Mouse (Mus musculus) adrenal gland, postnatal 14 days (tissue): ENCODE results near the gene Mgst3. TPM values are rescaled to one million over a fixed set of nuclear protein-coding genes. Genes with fewer than 3 reads are reported as not detected.
A peak's percentile ranks its signal among the peaks of the same experiment; 100 is the strongest.

ENCODE experiments used
- DNase-seq: peaks from one replicate; pipeline ENCODE4 v3.0.0; 2021; ENCODE audit warnings: mixed read lengths
- total RNA-seq: library from RNA; stranded (reverse); gene quantifications from 2 replicates; pipeline ENCODE4 v1.2.3, GENCODE M21; 2021

Mgst3 gene
- total RNA-seq, 1 experiment from 2014 or later: 75.6 TPM

GRCm38 (mm10) chr1:167387796-167388195, 5.8 kb downstream of the Mgst3 start:
- DNase-seq: peak; percentile 3

- DNase-seq: peak; percentile 78
Measured at GRCm38 (mm10) chr1:167387310-167387709, 6.3 kb downstream of the Mgst3 start.

- DNase-seq: no peak
Measured at GRCm38 (mm10) chr1:167386466-167386865, 7.2 kb downstream of the Mgst3 start.

GRCm38 (mm10) chr1:167385636-167386035, 8.0 kb downstream of the Mgst3 start:
- no peak for DNase-seq

DNA sequence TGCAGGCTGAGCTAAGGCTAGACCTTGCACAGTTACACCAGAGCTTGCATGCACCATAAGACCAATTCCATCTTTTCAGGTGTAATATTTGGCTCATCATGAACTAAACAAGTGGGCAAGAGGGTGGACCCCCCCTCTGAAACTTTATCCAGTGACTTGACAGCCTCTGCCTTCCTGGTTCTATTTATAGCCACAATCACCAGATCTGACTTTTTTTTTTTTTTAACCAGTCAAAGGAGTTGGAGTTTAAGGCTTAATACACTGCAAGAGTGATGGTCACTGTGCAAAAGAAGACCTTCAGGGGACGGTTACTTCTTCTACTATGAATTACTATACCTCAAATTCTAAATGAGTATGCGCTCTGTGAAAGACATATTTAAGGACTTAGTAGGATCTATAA, 8.4 kb downstream of the Mgst3 start:
- no peak for DNase-seq

DNA sequence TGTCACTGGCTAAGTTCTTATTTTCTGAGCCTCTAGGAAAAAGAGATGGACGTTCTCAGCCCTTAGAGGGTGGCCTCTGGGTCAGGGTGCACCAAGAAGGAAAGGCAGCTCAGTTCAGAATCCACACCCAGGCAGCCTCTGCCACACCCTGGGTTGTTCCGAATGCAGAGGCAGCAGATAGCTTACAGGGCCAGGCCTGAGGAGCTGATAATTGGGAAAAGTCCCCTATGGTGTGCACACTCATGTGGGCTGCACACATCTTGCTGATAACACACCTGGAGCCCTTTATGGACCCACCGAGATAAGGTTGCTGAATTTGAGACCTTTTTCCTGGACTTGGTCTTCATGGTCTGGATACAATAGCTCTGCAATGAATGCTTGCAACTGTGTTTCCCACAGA, 9.5 kb downstream of the Mgst3 start:
- no peak for DNase-seq

DNA sequence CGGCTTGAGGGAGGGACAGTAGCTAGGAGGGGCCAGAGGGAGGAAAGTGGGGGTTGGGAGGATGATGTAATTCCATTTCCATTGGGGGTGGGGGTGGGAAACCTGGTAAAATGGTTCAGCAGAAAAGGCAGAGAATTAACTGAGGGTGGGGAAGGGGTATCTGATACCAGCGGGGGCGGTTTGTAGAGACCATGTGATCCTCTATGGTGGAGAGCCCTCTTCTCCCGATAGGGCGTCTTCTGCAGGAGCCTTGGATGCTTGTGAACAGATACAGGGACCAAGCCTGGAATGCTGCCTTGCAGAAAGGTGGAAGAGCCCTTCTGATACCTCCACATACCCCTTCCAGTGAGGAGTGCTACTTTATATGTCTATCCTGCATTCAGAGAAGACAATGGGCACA, 10.5 kb downstream of the Mgst3 start:
- no peak for DNase-seq

DNA sequence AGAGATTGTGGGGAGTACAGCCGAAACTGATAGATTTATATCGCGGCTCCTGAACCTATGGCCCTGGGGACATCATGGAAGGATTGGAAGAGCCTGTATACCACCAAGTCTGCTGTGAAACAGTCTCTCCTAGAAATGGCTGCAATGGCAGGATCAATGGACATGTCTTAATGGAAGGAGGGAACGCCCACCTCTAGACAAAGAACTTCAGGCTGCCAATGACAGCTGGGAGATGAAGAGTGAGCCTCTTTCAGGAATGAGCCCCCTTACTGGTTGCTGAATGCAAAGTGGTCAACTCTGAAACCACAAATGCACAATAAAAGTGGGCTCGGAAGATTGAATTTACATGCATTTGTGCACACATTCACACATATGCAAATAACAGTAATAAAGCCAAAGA, 10.9 kb downstream of the Mgst3 start:
- DNase-seq: no peak

DNA sequence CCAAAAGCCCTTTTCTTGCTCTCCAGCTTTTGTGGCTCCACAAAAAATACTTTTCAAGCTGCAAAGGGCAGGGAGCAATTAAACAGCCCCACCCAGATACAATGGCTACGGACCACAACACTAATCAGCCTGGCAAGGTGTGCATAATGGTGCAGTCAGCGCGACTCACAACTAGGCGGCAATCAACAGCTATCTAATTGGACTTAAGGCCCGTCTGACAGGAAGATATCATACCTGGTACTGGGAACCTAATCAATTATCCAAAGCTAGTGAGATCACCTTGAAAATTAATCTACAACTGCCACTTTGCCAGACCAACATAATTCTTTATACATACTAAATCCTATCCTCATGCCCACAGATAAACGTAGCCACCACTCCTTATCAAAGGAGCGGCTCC, 11.3 kb downstream of the Mgst3 start:
- no peak for DNase-seq

- DNase-seq: no peak
Measured at GRCm38 (mm10) chr1:167381050-167382015, 12.3 kb downstream of the Mgst3 start.

- DNase-seq: no peak
Measured at GRCm38 (mm10) chr1:167380223-167380622, 13.4 kb downstream of the Mgst3 start.

DNA sequence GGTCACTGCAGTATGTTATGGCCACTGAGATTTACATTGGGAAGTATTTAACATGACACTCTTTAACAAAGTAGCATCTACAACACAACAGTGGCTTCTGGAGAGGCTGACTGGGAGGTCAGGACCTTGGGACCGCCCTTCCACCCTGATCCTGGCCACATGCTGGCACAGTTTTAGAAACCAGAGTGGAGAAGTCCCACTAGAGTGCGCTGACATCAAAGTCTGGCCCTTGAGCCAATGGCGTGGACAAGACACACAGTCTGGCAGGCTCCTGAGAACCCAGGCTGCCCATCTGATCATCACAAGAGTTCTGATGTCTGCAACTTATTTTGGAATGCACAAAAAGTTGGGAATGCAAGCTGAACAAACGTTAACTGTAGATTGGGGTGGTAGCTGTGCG, 13.9 kb downstream of the Mgst3 start:
- peak; percentile 22 for DNase-seq

DNA sequence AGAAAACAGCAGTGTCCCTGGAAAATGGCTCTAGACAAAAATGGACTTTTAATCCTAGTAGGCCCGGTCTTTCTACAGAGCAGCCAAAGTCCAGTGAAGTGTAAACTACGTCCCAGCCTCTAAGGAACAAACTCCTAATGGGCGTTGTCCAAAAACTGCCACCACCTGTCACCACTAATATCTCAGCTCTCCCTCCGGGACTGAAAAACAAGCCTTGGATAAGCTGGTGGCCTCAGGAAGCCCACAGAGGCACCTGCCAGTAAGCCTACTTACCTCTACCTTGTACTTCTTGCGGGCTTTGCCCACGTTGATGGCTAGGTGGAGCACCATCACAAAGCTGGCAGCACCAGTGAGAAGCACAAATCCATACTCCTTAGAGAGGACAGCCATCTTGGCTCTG, 15.6 kb downstream of the Mgst3 start:
- DNase-seq: no peak

GRCm38 (mm10) chr1:167374942-167375341, 18.7 kb downstream of the Mgst3 start:
- no peak for DNase-seq

GRCm38 (mm10) chr1:167374003-167374784, 19.4 kb downstream of the Mgst3 start:
- peak; percentile 64 for DNase-seq

DNA sequence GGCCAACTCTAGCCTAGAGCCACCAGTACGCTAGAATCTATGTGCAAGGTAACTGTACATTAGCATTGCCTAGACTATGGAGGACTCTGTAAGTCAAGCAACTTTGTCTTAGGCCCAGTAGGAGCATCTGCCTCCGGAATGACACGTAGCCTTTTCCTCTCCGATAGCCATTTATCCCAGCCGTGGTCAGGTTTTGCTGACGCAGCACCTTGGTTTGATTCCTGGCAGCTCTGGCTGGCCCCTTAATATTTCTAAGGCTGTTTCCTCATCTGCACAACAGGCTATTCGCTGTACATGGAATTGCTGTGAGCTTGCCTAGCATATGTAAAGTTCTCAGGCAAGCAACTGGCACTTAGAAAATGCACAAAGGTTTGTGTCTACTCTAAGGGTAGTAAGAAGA, 20.9 kb downstream of the Mgst3 start:
- no peak for DNase-seq

- peak; percentile 91 for DNase-seq
Measured at GRCm38 (mm10) chr1:167369905-167370304, 23.7 kb downstream of the Mgst3 start.

GRCm38 (mm10) chr1:167368513-167368912, 25.1 kb downstream of the Mgst3 start:
- DNase-seq: no peak

GRCm38 (mm10) chr1:167368018-167368417, 25.6 kb downstream of the Mgst3 start:
- DNase-seq: no peak

DNA sequence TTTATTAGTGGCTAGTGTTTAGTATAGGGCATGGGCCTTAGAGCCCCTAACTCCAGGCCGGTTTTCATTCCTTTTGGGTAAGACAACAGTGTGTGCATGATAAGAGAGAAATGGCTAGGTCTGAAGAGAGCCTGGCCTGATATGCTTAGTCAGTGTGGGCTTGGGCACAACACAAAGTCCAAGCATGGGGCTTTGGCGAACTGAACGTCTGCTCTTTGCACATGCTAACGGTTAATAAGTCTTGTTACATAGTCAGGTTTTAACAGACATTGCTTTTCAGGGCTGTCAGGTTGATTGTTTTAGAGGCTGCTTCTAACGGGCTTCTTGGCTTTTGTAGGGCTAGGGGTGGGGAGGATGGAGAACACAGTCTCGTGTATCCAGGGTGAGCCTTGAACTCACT, 27.0 kb downstream of the Mgst3 start:
- DNase-seq: no peak

DNA sequence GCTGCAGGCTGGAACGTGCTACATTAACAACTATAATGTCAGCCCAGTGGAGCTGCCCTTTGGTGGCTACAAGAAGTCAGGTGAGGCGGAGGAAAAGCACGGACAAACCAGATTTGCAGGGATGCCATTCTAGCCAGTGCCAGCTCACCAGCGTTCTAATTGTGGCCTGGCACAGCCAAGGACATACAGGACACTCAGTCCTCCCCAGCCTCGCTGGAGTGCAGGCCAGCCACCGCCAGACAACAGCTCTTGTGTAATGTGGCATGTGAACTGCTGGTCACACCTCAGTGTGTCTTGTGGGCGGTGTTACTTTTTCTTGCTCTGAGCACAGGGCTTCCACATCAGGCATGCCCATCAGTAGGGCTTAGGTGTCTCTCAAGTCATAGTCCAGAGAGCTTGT, 27.8 kb downstream of the Mgst3 start:
- peak; percentile 39 for DNase-seq

- DNase-seq: no peak
Measured at GRCm38 (mm10) chr1:167363322-167363721, 30.3 kb downstream of the Mgst3 start.

DNA sequence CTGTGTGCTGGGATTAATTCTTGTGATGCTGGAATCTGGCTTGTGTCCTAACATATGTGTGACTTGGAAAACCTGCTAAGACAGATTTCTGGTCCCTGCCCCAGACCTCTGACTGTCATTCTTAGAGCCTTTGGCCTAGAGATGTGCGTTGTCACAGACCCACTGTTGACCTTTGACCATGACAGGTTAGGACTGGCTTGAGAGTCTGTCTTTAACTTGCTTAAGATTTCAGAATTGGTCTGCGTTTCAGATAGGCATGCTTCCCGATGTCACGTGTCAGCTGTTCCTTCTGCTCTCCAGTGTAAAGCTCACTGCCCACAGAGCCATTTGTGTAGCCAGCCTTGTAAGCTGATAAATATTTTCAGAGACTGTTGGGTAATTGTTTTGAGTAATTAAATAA, 30.8 kb downstream of the Mgst3 start:
- no peak for DNase-seq
